Mouse (Mus musculus): ENCODE data around the gene Ubald2. TPM values are rescaled to one million over a fixed set of nuclear protein-coding genes. Genes with fewer than 3 reads are reported as not detected.

The Ubald2 gene
- polyA plus RNA-seq, 1 experiment from 2014 or later, result 80.2 TPM

- H3K27me3 ChIP-seq (replicated peaks; ENCODE audit: control insufficient read depth, insufficient read depth, low read length), result no peaks in the 10 kb centered on the region
- peak overlapping the region; percentile 37 for H3K4me2 ChIP-seq
- H3K9me3 ChIP-seq (ENCODE audit: control insufficient read depth, low read length), result no peaks in the 10 kb centered on the region
- DNase-seq (ENCODE audit: low spot score) (no peak), ATAC-seq (replicated peaks; ENCODE audit: low FRiP score) (no peak)
- WGBS, result 35% methylated on average over 13 of the region's 13 CpGs
- H3K27ac ChIP-seq (ENCODE audit: low read depth, low read length), result peak overlapping the region; percentile 64; the same call in 1 of the 2 replicates
- peak overlapping the region; percentile 44 for H3K9ac ChIP-seq (ENCODE audit: low read depth, low read length)
- no peaks in the 10 kb centered on the region for H3K36me3 ChIP-seq (ENCODE audit: control insufficient read depth, insufficient read depth, low read length)
- H3K4me3 ChIP-seq (ENCODE audit: low read depth, low read length), result no peak overlapping the region
- H3K4me1 ChIP-seq (replicated peaks; ENCODE audit: control insufficient read depth, insufficient read depth, low read length), result peaks cover 32% of the 10 kb centered on the region
Observed at GRCm38 (mm10) chr11:116428872-116429859, 4.7 kb upstream of the Ubald2 start.

- H3K4me1 ChIP-seq (replicated peaks; ENCODE audit: control insufficient read depth, insufficient read depth, low read length), result peaks cover 28% of the 10 kb centered on the region
- peak overlapping the region; percentile 44 for H3K9ac ChIP-seq (ENCODE audit: low read depth, low read length)
- 73% methylated on average over 9 of the region's 9 CpGs for WGBS
- H3K9me3 ChIP-seq (ENCODE audit: control insufficient read depth, low read length), result no peaks in the 10 kb centered on the region
- no peaks in the 10 kb centered on the region for H3K36me3 ChIP-seq (ENCODE audit: control insufficient read depth, insufficient read depth, low read length)
- H3K27ac ChIP-seq (ENCODE audit: low read depth, low read length), result peak overlapping the region; percentile 64; the same call in 1 of the 2 replicates
- no peaks in the 10 kb centered on the region for H3K27me3 ChIP-seq (replicated peaks; ENCODE audit: control insufficient read depth, insufficient read depth, low read length)
- ATAC-seq (replicated peaks; ENCODE audit: low FRiP score) (no peak), DNase-seq (ENCODE audit: low spot score) (no peak)
- H3K4me3 ChIP-seq (ENCODE audit: low read depth, low read length), result no peak overlapping the region
- H3K4me2 ChIP-seq, result peak overlapping the region; percentile 54
Observed at GRCm38 (mm10) chr11:116429862-116430613, 3.9 kb upstream of the Ubald2 start.

- Histone ChIP-seq H3K9me3 (ENCODE audit: control insufficient read depth, low read length) (no peaks in the 10 kb centered on the region), H3K36me3 (ENCODE audit: control insufficient read depth, insufficient read depth, low read length) (0 out of 2 replicates have a peak, but pooled peaks cover 3% of the 10 kb centered on the region), H3K27me3 (replicated peaks; ENCODE audit: control insufficient read depth, insufficient read depth, low read length) (no peaks in the 10 kb centered on the region), H3K4me2 (peak overlapping the region; percentile 54), H3K27ac (ENCODE audit: low read depth, low read length) (peak overlapping the region; percentile 66), H3K4me3 (ENCODE audit: low read depth, low read length) (peak overlapping the region; percentile 20; the same call in 1 of the 2 replicates), H3K4me1 (replicated peaks; ENCODE audit: control insufficient read depth, insufficient read depth, low read length) (peaks cover 34% of the 10 kb centered on the region), H3K9ac (ENCODE audit: low read depth, low read length) (peak overlapping the region; percentile 47; the same call in 1 of the 2 replicates)
- DNase-seq (ENCODE audit: low spot score) (no peak), ATAC-seq (replicated peaks; ENCODE audit: low FRiP score) (no peak)
- 34% methylated on average over 22 of the region's 22 CpGs for WGBS
Observed at GRCm38 (mm10) chr11:116430723-116431427, 3.0 kb upstream of the Ubald2 start.

GRCm38 (mm10) chr11:116431428-116432077 lies 2.3 kb upstream of the Ubald2 start:
- no peak overlapping the region for H3K4me3 ChIP-seq (ENCODE audit: low read depth, low read length)
- H3K9ac ChIP-seq (ENCODE audit: low read depth, low read length), result no peak overlapping the region
- ATAC-seq (replicated peaks; ENCODE audit: low FRiP score) (no peak), DNase-seq (ENCODE audit: low spot score) (no peak)
- no peak overlapping the region for H3K27ac ChIP-seq (ENCODE audit: low read depth, low read length)
- no peaks in the 10 kb centered on the region for H3K27me3 ChIP-seq (replicated peaks; ENCODE audit: control insufficient read depth, insufficient read depth, low read length)
- peak overlapping the region; percentile 54 for H3K4me2 ChIP-seq
- WGBS, result 52% methylated on average over 11 of the region's 11 CpGs
- 0 out of 2 replicates have a peak, but pooled peaks cover 3% of the 10 kb centered on the region for H3K36me3 ChIP-seq (ENCODE audit: control insufficient read depth, insufficient read depth, low read length)
- H3K9me3 ChIP-seq (ENCODE audit: control insufficient read depth, low read length), result no peaks in the 10 kb centered on the region
- peaks cover 40% of the 10 kb centered on the region for H3K4me1 ChIP-seq (replicated peaks; ENCODE audit: control insufficient read depth, insufficient read depth, low read length)

GRCm38 (mm10) chr11:116432127-116432526 lies 1.8 kb upstream of the Ubald2 start:
- H3K4me3 ChIP-seq (ENCODE audit: low read depth, low read length), result no peak overlapping the region
- H3K4me1 ChIP-seq (replicated peaks; ENCODE audit: control insufficient read depth, insufficient read depth, low read length), result peaks cover 46% of the 10 kb centered on the region
- DNase-seq (ENCODE audit: low spot score) (no peak), ATAC-seq (replicated peaks; ENCODE audit: low FRiP score) (no peak)
- 66% methylated on average over 6 of the region's 6 CpGs for WGBS
- H3K36me3 ChIP-seq (ENCODE audit: control insufficient read depth, insufficient read depth, low read length), result peaks cover 5% of the 10 kb centered on the region
- H3K27ac ChIP-seq (ENCODE audit: low read depth, low read length), result no peak overlapping the region
- H3K4me2 ChIP-seq, result no peak overlapping the region
- no peaks in the 10 kb centered on the region for H3K27me3 ChIP-seq (replicated peaks; ENCODE audit: control insufficient read depth, insufficient read depth, low read length)
- H3K9ac ChIP-seq (ENCODE audit: low read depth, low read length), result no peak overlapping the region
- no peaks in the 10 kb centered on the region for H3K9me3 ChIP-seq (ENCODE audit: control insufficient read depth, low read length)

GRCm38 (mm10) chr11:116432593-116433355 lies 1.1 kb upstream of the Ubald2 start:
- Histone ChIP-seq H3K27ac (ENCODE audit: low read depth, low read length) (peak overlapping the region; percentile 26; the same call in 1 of the 2 replicates), H3K4me3 (ENCODE audit: low read depth, low read length) (no peak overlapping the region), H3K4me2 (peak overlapping the region; percentile 55; the same call in 1 of the 2 replicates), H3K27me3 (replicated peaks; ENCODE audit: control insufficient read depth, insufficient read depth, low read length) (no peaks in the 10 kb centered on the region), H3K9ac (ENCODE audit: low read depth, low read length) (no peak overlapping the region), H3K36me3 (ENCODE audit: control insufficient read depth, insufficient read depth, low read length) (peaks cover 11% of the 10 kb centered on the region), H3K9me3 (ENCODE audit: control insufficient read depth, low read length) (no peaks in the 10 kb centered on the region), H3K4me1 (replicated peaks; ENCODE audit: control insufficient read depth, insufficient read depth, low read length) (peaks cover 52% of the 10 kb centered on the region)
- DNase-seq (ENCODE audit: low spot score), result no peak
- ATAC-seq (replicated peaks; ENCODE audit: low FRiP score), result no peak
- 70% methylated on average over 8 of the region's 8 CpGs for WGBS

- peaks cover 43% of the 10 kb centered on the region for H3K4me1 ChIP-seq (replicated peaks; ENCODE audit: control insufficient read depth, insufficient read depth, low read length)
- peak; percentile 75 for DNase-seq (ENCODE audit: low spot score)
- H3K27ac ChIP-seq (ENCODE audit: low read depth, low read length), result peak overlapping the region; percentile 94
- peak overlapping the region; percentile 92 for H3K9ac ChIP-seq (ENCODE audit: low read depth, low read length)
- peak overlapping the region; percentile 91 for H3K4me2 ChIP-seq
- H3K9me3 ChIP-seq (ENCODE audit: control insufficient read depth, low read length), result no peaks in the 10 kb centered on the region
- ATAC-seq (replicated peaks; ENCODE audit: low FRiP score), result no peak
- peak overlapping the region; percentile 87 for H3K4me3 ChIP-seq (ENCODE audit: low read depth, low read length)
- WGBS, result under 1% methylated on average over 49 of the region's 67 CpGs
- peaks cover 14% of the 10 kb centered on the region for H3K36me3 ChIP-seq (ENCODE audit: control insufficient read depth, insufficient read depth, low read length)
- no peaks in the 10 kb centered on the region for H3K27me3 ChIP-seq (replicated peaks; ENCODE audit: control insufficient read depth, insufficient read depth, low read length)
Observed at GRCm38 (mm10) chr11:116434287-116434966, 533 bp downstream of the Ubald2 start.

Data from liver, embryonic 11.5 days (tissue).